Mouse (Mus musculus) heart, postnatal 0 days (tissue): ENCODE results near the gene Hjurp. TPM values are rescaled to one million over a fixed set of nuclear protein-coding genes. Genes with fewer than 3 reads are reported as not detected.

Experiments
- ATAC-seq: fragments of 200-750 bp; cut with Nextera tagmentation; 2 replicates; pipeline ENCODE4 v1.8.0; 2017; ENCODE audit warnings: low read depth, moderate number of reproducible peaks, moderate library complexity; ENCODE audit not compliant: insufficient read depth
- DNase-seq: peaks from one replicate; pipeline ENCODE4 v3.0.0-alpha.2; 2016; ENCODE audit warnings: low spot score
- H3K27ac ChIP-seq: fragments of 300-500 bp; sonication (generic); 2 replicates; pipeline ENCODE4 v1.5.1; 2014; ENCODE audit warnings: low read depth, mild to moderate bottlenecking
- H3K27me3 ChIP-seq: fragments of 300-500 bp; sonication (generic); 2 replicates; pipeline ENCODE4 v1.6.1; 2014; ENCODE audit warnings: low read length, mixed read lengths; ENCODE audit not compliant: control insufficient read depth, insufficient read depth
- H3K36me3 ChIP-seq: fragments of 300-500 bp; sonication (generic); replicated peaks from 2 replicates; pipeline ENCODE4 v1.6.1; 2014; ENCODE audit warnings: low read length, mixed read lengths; ENCODE audit not compliant: control insufficient read depth, insufficient read depth
- H3K4me1 ChIP-seq: fragments of 300-500 bp; sonication (generic); 2 replicates; pipeline ENCODE4 v1.6.1; 2014; ENCODE audit warnings: antibody characterized with exemption; ENCODE audit not compliant: control insufficient read depth, insufficient read depth
- H3K4me2 ChIP-seq: fragments of 300-500 bp; sonication (generic); 2 replicates; pipeline ENCODE4 v1.6.1; 2014; ENCODE audit warnings: low read depth, mild to moderate bottlenecking, low read length, moderate library complexity
- H3K4me3 ChIP-seq: fragments of 300-500 bp; sonication (generic); 2 replicates; pipeline ENCODE4 v1.5.1; 2014; ENCODE audit warnings: low read depth, low read length
- H3K9ac ChIP-seq: fragments of 300-500 bp; sonication (generic); replicated peaks from 2 replicates; pipeline ENCODE4 v1.6.1; 2014; ENCODE audit warnings: low read depth, low read length, mixed read lengths
- H3K9me3 ChIP-seq: fragments of 300-500 bp; sonication (generic); replicated peaks from 2 replicates; pipeline ENCODE4 v1.6.1; 2016; ENCODE audit warnings: low read length; ENCODE audit not compliant: control insufficient read depth
- CTCF ChIP-seq: IDR thresholded peaks from 2 replicates; pipeline ENCODE4 v1.5.1; 2016; ENCODE audit warnings: antibody characterized with exemption, control low read depth, low read depth
- EP300 ChIP-seq: IDR thresholded peaks from 2 replicates; pipeline ENCODE4 v1.6.1; 2016; ENCODE audit warnings: antibody characterized with exemption, low read depth
- WGBS: fragments of 180-500 bp; shearing (Covaris S2); extraction: QIAGEN DNeasy Blood & Tissue Kit; methylation state at CpG from one replicate; pipeline ENCODE4 v1.1.7; 2014; 5-methylcytosine and 5-hydroxymethylcytosine counted together
- polyA plus RNA-seq: library from polyadenylated mRNA; unstranded; fragments of >200 nt; fragmentation: Nextera tagmentation; extraction: Ambion mirVana; gene quantifications from 2 replicates; pipeline ENCODE4 v1.2.1, GENCODE M21; 2015
- total RNA-seq: library from RNA; depleted of rRNA; stranded (reverse); fragments of >200 nt; gene quantifications from 2 replicates; pipeline ENCODE4 v1.2.3, GENCODE M21; 2014; ENCODE audit warnings: low replicate concordance

Hjurp gene
- total and polyA plus RNA-seq, 2 experiments from 2014 or later = 28.0 to 95.2 TPM

DNA sequence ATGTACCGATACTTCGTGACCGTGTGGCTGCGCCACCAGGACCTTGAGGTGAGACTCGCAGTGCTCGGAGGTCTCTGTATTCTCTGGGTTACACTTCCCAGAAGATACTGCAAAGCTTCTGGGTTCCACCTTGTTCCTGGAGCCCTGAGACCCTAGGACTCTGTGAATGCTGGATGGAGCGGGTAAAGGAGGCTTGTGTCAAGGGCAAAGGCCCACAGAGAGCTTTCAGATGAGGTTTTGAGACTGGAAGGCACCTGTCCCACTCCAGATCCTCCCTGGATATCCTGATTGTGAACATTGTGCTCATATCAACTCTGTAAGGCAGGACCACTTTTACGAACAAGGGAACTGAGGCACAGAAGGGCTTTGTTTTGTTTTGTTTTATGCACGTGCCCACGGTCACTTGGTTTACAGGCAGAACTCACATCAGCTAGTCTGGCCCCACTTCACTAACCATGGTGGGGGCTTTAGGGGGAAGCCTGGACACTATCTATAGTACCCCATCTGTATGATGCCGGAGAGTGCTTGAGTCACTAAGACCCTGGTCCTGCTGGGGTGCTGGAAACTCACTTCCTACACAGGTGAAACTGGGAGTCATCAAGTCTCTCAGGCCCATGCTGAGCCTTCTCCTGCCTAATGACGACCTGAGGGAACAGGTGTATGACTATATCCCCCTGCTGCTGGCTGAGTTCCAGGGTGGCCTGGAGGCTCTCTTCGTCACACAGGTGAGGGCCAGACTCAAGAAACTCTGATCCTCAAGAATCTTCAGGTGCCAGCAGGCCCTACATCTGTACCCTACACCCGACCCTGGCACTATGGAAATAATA lies 43.8 kb downstream of the Hjurp start:
- ATAC-seq (0 out of 2 replicates have a peak, but pooled peaks have one; percentile 1), DNase-seq (no peak)
- peaks cover 93% of the 10 kb centered on the region for H3K9me3 ChIP-seq

DNA sequence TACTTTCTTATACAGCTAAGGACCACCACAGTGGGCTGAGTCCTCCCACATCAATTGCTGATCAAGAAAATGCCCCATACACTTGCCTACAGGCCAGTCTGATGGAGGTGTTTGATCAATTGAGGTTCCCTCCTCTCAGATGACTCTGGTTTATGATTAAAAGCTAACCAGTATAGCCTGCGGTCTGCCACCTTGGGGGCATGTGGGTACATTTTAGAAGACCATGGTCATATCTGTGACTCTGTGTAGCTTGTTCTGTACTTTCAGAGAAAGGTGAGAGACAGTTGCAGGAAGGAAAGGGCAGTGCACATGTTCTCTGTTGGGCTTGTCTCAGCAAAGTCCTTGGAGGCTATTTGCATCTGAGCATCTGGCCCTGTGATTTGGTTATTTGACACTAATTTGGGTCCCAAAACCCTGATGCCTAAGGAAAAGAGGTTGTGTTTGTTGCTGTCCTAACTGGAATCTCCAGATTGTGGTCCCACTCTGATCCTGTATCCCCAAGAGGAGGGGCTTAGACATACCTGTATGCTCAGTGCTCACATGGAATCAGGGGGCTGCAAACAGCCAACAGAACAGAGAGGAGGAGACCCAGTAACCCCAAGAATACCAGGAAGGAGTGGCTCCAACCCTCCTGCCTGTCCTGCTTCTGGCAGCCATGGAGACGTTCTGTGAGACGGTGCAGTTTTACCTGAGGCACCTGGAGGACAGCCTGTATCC lies 44.6 kb downstream of the Hjurp start:
- ATAC-seq (no peak), DNase-seq (no peak)
- TF ChIP-seq CTCF (no peak), EP300 (no peak)

More for the DNA sequence above, 43.8 kb downstream of the Hjurp start:
- H3K36me3 ChIP-seq = no peaks in the 10 kb centered on the region
- no peak overlapping the region for H3K4me2 ChIP-seq
- H3K4me1 ChIP-seq = no peaks in the 10 kb centered on the region
- no peak overlapping the region for H3K27ac ChIP-seq
- TF ChIP-seq EP300 = no peak
- TF ChIP-seq CTCF = no peak
- no peak overlapping the region for H3K9ac ChIP-seq
- WGBS = 60% methylated on average over 14 of the region's 14 CpGs
- H3K4me3 ChIP-seq = no peak overlapping the region
- no peaks in the 10 kb centered on the region for H3K27me3 ChIP-seq

DNA sequence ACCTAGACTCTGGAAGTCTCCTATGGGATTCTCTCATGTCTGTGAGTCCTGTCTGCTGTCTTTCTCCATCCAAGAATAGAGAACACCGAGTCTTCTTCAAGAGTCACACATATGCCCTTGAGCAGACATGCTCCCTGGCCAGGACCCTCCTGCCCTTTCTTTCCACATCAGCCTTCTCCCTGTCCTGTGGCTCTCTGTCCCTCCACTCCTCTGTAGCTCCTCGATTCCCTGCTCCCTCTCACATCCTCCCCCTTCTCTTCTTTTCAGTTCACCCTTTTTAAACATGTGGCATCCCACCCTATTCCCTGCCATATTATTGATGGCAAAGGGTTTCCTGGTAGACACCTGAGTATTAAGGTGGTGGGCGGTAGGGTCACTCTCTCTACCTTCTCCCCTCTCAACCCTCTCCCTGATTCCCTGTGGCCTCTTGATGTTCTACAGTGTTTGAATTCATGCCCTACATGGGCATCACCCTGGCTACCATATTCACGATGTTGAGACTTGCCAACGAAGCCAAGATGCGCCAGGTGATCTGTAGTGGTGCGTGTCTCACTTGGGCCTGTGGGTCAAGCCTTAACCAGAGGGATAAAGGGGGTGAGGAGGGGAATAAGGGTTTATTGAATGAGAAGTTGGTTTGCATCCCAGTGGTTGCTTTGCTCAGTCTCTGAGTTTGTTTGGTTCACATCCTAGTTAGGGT lies 45.5 kb downstream of the Hjurp start:
- no peaks in the 10 kb centered on the region for H3K4me1 ChIP-seq
- no peak for DNase-seq

More for the DNA sequence above, 44.6 kb downstream of the Hjurp start:
- no peak overlapping the region for H3K4me2 ChIP-seq
- WGBS = 41% methylated on average over 3 of the region's 3 CpGs
- H3K4me3 ChIP-seq = no peak overlapping the region
- no peaks in the 10 kb centered on the region for H3K36me3 ChIP-seq
- no peaks in the 10 kb centered on the region for H3K4me1 ChIP-seq
- no peak overlapping the region for H3K27ac ChIP-seq
- no peak overlapping the region for H3K9ac ChIP-seq
- H3K9me3 ChIP-seq = peaks cover 92% of the 10 kb centered on the region
- H3K27me3 ChIP-seq = no peaks in the 10 kb centered on the region

DNA sequence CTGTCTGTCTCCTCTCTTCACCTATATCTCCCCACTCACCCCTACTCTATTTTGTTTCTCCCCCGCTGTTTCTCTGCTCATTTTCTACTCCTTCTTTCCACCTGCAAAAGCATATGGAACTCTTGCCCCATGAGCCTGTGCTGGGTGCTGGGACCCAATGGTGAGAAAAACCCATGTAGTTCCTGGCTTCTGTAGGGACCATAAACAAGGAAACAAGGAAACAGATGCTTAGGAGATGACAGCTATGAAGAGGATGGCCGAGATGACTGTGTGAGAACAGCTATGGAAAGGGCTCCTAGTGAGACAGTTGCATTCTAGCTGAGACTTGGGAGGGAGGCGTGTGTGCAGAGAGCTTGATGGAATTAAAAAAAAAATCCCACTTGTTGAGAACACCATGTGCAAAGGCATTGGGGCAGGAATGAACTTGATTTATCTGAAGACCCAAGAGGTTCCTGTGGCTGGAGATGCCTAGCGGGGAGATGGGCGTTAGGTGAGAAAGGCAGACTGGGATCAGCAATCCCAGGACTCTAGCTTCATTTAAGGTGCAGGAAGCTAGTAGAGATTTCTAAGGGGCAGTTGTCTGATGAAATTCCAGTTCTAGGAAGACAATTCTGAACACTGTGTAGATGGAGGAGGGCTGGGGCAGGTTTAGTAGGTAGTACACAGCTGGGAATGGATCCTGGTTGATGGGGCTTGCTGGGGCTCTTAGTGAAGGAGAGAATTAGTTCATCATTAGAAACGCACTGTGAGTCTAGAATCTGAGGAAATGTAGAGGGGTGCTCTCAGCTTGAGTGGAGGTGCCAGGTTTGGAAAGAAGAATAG lies 46.2 kb downstream of the Hjurp start:
- no peak overlapping the region for H3K27ac ChIP-seq
- TF ChIP-seq EP300 = no peak
- TF ChIP-seq CTCF = no peak
- 65% methylated on average over 6 of the region's 6 CpGs for WGBS
- H3K4me3 ChIP-seq = no peak overlapping the region
- DNase-seq = no peak
- ATAC-seq = no peak
- no peak overlapping the region for H3K4me2 ChIP-seq
- H3K9me3 ChIP-seq = peaks cover 96% of the 10 kb centered on the region
- H3K4me1 ChIP-seq = no peaks in the 10 kb centered on the region
- no peaks in the 10 kb centered on the region for H3K36me3 ChIP-seq
- no peaks in the 10 kb centered on the region for H3K27me3 ChIP-seq
- no peak overlapping the region for H3K9ac ChIP-seq

More for the DNA sequence above, 45.5 kb downstream of the Hjurp start:
- Histone ChIP-seq H3K27ac (no peak overlapping the region), H3K4me3 (no peak overlapping the region), H3K9ac (no peak overlapping the region), H3K9me3 (peaks cover 93% of the 10 kb centered on the region), H3K4me2 (no peak overlapping the region), H3K36me3 (no peaks in the 10 kb centered on the region), H3K27me3 (no peaks in the 10 kb centered on the region)
- WGBS = 51% methylated on average over 7 of the region's 7 CpGs
- no peak for ATAC-seq
- TF ChIP-seq CTCF = no peak
- TF ChIP-seq EP300 = no peak

DNA sequence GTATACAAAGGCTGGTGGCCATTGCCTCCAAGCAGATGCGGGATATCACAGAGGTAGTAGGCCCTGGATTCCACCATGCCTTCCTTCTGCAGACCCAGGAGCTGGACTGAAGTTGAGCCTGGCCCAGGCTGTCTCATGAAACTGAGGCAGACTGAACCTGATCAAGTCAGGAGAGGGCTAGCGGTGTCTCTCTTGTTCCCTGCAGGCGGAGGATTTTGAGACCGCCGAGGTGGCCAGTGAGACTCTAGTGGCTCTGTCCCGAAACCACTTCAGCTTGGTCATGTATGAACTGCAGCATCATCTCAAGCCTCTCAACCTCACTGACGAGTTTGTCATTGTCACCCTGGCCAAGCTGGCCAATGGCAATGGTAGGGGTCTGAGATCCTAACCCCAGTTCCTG lies 47.0 kb downstream of the Hjurp start:
- Histone ChIP-seq H3K27ac (no peak overlapping the region), H3K4me1 (no peaks in the 10 kb centered on the region), H3K9me3 (peaks cover 97% of the 10 kb centered on the region), H3K36me3 (no peaks in the 10 kb centered on the region), H3K4me3 (no peak overlapping the region), H3K4me2 (no peak overlapping the region), H3K27me3 (no peaks in the 10 kb centered on the region), H3K9ac (no peak overlapping the region)
- WGBS = 63% methylated on average over 7 of the region's 7 CpGs
- no peak for TF ChIP-seq CTCF
- TF ChIP-seq EP300 = no peak
- DNase-seq (no peak), ATAC-seq (no peak)
